Mouse (Mus musculus) limb, embryonic 15.5 days (tissue): ENCODE data around the gene Cmtm2b. TPM values are rescaled to one million over a fixed set of nuclear protein-coding genes. Genes with fewer than 3 reads are reported as not detected.

Experiments used
- ATAC-seq: fragments of 200-750 bp; cut with Nextera tagmentation; 2 replicates; pipeline ENCODE4 v1.8.0; 2017; ENCODE audit warnings: low read depth, moderate TSS enrichment; ENCODE audit not compliant: insufficient number of reproducible peaks, low FRiP score, low TSS enrichment
- H3K27ac ChIP-seq: fragments of 300-500 bp; sonication (generic); 2 replicates; pipeline ENCODE4 v1.5.1; 2015; ENCODE audit warnings: moderate library complexity, mild to moderate bottlenecking, inconsistent platforms
- H3K27me3 ChIP-seq: fragments of 300-500 bp; sonication (generic); 2 replicates; pipeline ENCODE4 v1.6.1; 2015; ENCODE audit warnings: inconsistent platforms
- H3K36me3 ChIP-seq: fragments of 300-500 bp; sonication (generic); 2 replicates; pipeline ENCODE4 v1.6.1; 2015; ENCODE audit warnings: inconsistent platforms
- H3K4me1 ChIP-seq: fragments of 300-500 bp; sonication (generic); 2 replicates; pipeline ENCODE4 v1.6.1; 2015; ENCODE audit warnings: inconsistent platforms
- H3K4me2 ChIP-seq: fragments of 300-500 bp; sonication (generic); 2 replicates; pipeline ENCODE4 v1.6.1; 2015; ENCODE audit warnings: mild to moderate bottlenecking, inconsistent platforms
- H3K4me3 ChIP-seq: fragments of 300-500 bp; sonication (generic); 2 replicates; pipeline ENCODE4 v1.5.1; 2015; ENCODE audit warnings: mild to moderate bottlenecking, inconsistent platforms
- H3K9ac ChIP-seq: fragments of 300-500 bp; sonication (generic); 2 replicates; pipeline ENCODE4 v1.6.1; 2015; ENCODE audit warnings: inconsistent platforms
- H3K9me3 ChIP-seq: fragments of 300-500 bp; sonication (generic); 2 replicates; pipeline ENCODE4 v1.6.1; 2016; ENCODE audit warnings: inconsistent platforms
- WGBS: fragments of 180-500 bp; shearing (Covaris S2); methylation state at CpG from one replicate; pipeline ENCODE4 v1.1.7; 2015; 5-methylcytosine and 5-hydroxymethylcytosine counted together
- polyA plus RNA-seq: library from polyadenylated mRNA; unstranded; fragments of >200 nt; fragmentation: Nextera tagmentation; extraction: Ambion mirVana; gene quantifications from 2 replicates; pipeline ENCODE4 v1.2.1, GENCODE M21; 2015

Cmtm2b gene
- polyA plus RNA-seq, 1 experiment from 2014 or later = not detected

DNA sequence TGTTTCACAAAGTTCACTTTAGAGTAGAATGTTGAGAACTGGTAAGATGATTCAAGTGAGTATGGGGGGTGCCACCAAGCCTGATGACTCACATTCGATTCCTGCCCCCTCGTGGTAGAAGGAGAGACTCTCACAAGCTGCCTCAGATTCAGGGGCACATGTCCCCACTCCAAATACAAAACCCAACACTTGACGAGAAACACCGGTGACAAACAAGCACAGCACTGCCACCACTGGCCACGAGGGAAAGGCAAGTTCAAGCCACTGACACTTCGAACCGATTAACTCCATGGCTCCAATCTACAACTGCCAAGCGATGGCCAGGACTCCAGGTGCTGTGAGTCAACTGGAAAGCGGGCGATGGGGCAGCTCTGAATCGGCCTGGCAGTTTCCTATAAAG lies 51.7 kb downstream of the Cmtm2b start:
- Histone ChIP-seq H3K9me3 (no peaks in the 10 kb centered on the region), H3K36me3 (no peaks in the 10 kb centered on the region), H3K27me3 (no peaks in the 10 kb centered on the region), H3K27ac (no peak overlapping the region), H3K4me2 (no peak overlapping the region), H3K4me1 (peaks cover 17% of the 10 kb centered on the region), H3K4me3 (no peak overlapping the region), H3K9ac (no peak overlapping the region)
- WGBS = 79% methylated on average over 11 of the region's 11 CpGs
- ATAC-seq = no peak

DNA sequence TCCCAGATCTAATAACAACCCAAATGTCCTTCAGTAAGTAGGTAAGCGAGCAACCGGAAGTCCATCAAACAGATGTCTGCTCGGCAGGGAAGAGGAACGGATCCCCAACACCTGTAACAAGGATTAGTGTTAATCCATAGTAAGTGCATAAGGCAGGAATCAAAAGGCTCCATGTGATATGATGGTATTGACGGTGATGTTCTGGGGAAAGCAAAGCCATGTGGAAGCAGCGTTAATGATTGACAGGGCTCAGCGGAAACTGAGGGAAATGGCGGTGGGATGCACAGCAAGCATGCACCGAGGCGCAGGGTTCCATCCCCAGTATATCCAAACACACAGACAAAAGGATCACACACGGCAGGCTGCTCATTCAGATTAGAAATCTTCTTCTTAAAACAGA lies 52.2 kb downstream of the Cmtm2b start:
- no peak overlapping the region for H3K4me2 ChIP-seq
- no peak overlapping the region for H3K9ac ChIP-seq
- peaks cover 17% of the 10 kb centered on the region for H3K4me1 ChIP-seq
- 69% methylated on average over 11 of the region's 11 CpGs for WGBS
- ATAC-seq = no peak
- no peak overlapping the region for H3K27ac ChIP-seq
- H3K9me3 ChIP-seq = no peaks in the 10 kb centered on the region
- no peaks in the 10 kb centered on the region for H3K27me3 ChIP-seq
- no peak overlapping the region for H3K4me3 ChIP-seq
- no peaks in the 10 kb centered on the region for H3K36me3 ChIP-seq

DNA sequence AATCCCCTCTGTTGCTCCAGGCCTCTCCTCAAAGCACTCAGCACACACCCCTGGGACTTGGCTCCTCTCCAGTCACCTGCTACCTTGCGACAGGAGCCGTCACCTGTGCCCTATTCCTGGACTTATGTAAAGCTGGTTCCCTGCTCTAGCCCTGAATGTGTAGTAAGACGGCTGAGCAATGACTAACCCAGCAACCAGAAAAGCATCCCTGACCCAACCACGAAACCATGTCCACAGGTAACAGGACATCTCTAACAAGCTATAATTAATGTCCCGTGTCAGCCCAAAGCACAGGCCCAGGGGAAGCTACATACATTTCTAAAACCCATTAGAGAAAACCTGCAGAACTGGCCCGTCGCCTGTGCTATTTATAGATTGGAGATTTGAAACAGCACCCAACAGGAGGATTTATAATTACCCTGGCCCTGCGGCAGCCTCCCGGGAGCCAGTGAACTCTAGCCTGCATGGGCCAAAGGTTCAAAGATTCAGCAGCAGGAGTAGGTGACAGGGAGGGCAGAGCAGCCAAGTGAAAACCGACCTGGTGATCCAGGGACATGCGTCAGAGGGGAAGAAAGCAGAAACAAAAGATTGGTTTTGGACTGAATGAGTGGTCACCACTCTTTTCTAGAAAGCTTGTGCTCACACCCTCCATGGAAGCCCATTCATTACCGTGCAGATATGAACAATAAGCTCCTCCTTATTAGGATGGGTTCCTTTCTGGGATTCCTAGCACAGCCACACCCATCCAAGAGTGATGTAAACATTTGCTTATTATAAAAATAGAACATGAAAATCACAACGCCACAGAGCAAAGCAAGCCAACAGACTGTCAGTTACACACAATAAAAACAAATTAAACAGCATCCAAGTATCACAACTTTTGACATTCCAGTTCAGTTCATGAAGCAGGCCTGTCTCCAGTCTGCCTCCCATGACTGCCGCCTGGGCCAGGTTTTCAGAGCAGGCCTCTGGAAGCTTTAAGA lies 53.1 kb downstream of the Cmtm2b start:
- peaks cover 17% of the 10 kb centered on the region for H3K4me1 ChIP-seq
- no peak overlapping the region for H3K9ac ChIP-seq
- H3K4me3 ChIP-seq = no peak overlapping the region
- no peaks in the 10 kb centered on the region for H3K27me3 ChIP-seq
- H3K4me2 ChIP-seq = no peak overlapping the region
- H3K9me3 ChIP-seq = no peaks in the 10 kb centered on the region
- 36% methylated on average over 14 of the region's 14 CpGs for WGBS
- peak overlapping the region; percentile 61; the same call in 1 of the 2 replicates for H3K27ac ChIP-seq
- no peak for ATAC-seq
- no peaks in the 10 kb centered on the region for H3K36me3 ChIP-seq

DNA sequence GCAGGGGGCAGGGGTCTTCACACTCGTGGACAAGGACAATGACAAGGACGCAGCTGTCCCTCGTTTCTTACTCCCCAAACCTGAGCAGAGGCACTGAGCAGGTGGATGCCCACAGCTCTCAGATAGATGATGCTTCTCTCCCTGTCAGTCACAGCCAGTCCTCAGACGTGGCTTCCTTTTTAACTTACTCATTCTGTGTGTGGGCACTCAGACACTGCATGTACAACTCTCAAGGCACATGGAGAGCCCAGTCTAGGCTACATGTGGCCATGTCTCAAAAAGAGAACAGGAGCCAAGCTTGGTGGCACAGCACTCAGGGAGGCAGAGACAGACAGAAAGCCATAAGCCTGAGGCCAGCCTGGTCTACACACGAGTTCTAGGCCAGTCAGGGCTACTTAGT lies 53.9 kb downstream of the Cmtm2b start:
- Histone ChIP-seq H3K4me2 (no peak overlapping the region), H3K4me1 (peaks cover 19% of the 10 kb centered on the region), H3K27ac (no peak overlapping the region), H3K4me3 (no peak overlapping the region), H3K36me3 (no peaks in the 10 kb centered on the region), H3K9me3 (no peaks in the 10 kb centered on the region), H3K27me3 (no peaks in the 10 kb centered on the region), H3K9ac (no peak overlapping the region)
- no peak for ATAC-seq
- 76% methylated on average over 5 of the region's 5 CpGs for WGBS

DNA sequence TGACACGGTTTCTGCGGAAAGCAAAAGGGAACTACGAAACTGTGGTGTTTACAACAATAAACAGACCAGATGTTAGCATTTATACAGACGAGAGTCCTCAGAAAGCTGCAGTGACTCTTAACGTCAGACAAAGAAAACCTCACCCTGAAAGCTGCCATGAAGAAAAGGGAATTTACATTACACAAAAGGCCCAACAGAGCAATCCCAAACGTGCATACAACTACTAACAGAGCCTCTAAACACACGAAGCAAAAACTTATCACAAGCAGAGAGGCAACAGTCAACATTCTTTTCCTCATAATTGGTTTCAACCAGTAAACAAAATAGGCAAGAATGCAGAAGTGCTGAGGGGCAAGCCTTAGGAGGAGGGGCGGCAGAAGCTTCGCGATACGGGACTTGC lies 54.6 kb downstream of the Cmtm2b start:
- H3K9ac ChIP-seq = no peak overlapping the region
- H3K4me2 ChIP-seq = no peak overlapping the region
- no peaks in the 10 kb centered on the region for H3K36me3 ChIP-seq
- peaks cover 19% of the 10 kb centered on the region for H3K4me1 ChIP-seq
- no peak overlapping the region for H3K4me3 ChIP-seq
- H3K27me3 ChIP-seq = no peaks in the 10 kb centered on the region
- ATAC-seq = no peak
- H3K9me3 ChIP-seq = no peaks in the 10 kb centered on the region
- no peak overlapping the region for H3K27ac ChIP-seq
- WGBS = 50% methylated on average over 11 of the region's 11 CpGs

DNA sequence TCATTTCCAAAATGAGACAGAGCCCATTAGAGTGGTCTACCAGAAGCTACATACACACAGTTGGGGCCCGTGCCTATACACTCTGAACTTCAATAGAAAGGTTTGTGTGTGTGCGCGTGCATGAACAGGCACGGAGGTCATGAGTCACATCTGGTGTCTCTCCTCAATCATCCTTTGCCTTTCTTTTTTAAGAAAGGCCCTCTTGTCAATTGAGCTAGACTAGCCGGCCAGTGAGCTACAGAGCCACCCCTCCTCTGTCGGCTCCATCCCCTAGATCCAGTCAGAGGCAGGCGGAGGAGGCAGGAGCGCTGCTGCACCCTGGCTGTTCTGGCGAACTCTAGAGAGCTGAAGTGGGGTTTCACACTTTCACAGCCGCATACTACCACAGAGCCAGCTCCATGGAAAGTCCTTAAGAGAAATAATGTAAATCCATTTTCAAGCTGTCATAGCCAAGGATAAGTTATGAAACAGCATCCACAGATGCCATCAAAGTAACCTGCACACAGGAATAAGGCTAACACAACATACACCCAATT lies 57.3 kb downstream of the Cmtm2b start:
- no peak overlapping the region for H3K4me3 ChIP-seq
- no peaks in the 10 kb centered on the region for H3K9me3 ChIP-seq
- H3K9ac ChIP-seq = no peak overlapping the region
- peaks cover 37% of the 10 kb centered on the region for H3K4me1 ChIP-seq
- no peaks in the 10 kb centered on the region for H3K36me3 ChIP-seq
- no peak for ATAC-seq
- no peak overlapping the region for H3K27ac ChIP-seq
- 67% methylated on average over 10 of the region's 10 CpGs for WGBS
- H3K27me3 ChIP-seq = no peaks in the 10 kb centered on the region
- H3K4me2 ChIP-seq = no peak overlapping the region

DNA sequence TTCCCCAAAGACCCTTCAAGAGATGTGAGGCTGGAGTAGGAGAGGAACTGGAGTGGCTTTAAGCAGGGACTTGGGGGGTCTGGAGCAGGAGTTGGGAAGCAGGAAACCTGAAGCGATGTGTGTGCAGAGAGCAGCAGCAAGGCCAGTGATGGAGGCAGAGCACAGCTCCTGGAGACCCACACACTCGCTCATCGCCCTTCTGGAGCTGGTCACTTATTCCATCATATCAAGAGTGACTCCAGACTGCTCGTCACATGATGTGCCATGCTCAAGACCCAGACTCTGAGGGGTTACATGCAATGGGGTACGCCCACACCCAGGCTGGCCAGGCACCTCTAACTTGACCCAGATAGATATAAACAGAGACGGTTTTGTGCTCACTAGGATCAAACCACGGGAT lies 58.2 kb downstream of the Cmtm2b start:
- Histone ChIP-seq H3K9ac (no peak overlapping the region), H3K4me3 (no peak overlapping the region), H3K27ac (no peak overlapping the region), H3K4me1 (peaks cover 32% of the 10 kb centered on the region), H3K4me2 (no peak overlapping the region), H3K36me3 (no peaks in the 10 kb centered on the region), H3K9me3 (no peaks in the 10 kb centered on the region), H3K27me3 (no peaks in the 10 kb centered on the region)
- ATAC-seq = no peak
- 81% methylated on average over 7 of the region's 7 CpGs for WGBS

Other genes with a start within 250 kb of the Cmtm2b start
- gene Cdh5, start 220.6 kb upstream of the Cmtm2b start, polyA plus RNA-seq = 31.6 and 36.5 TPM in 2 replicates
- gene Bean1, start 151.8 kb upstream of the Cmtm2b start, polyA plus RNA-seq = 1.1 and 1.7 TPM in 2 replicates
- gene Tk2, start 73.7 kb upstream of the Cmtm2b start, polyA plus RNA-seq = 16.2 and 18.0 TPM in 2 replicates
- gene Cklf, start 71.4 kb upstream of the Cmtm2b start, polyA plus RNA-seq = 36.9 and 38.4 TPM in 2 replicates
- gene Cmtm2a, start 29.0 kb upstream of the Cmtm2b start, polyA plus RNA-seq = not detected in 2 replicates
- not detected in 2 replicates for gene Gm45711, start 12.1 kb upstream of the Cmtm2b start, polyA plus RNA-seq
- gene Cmtm1, start 12.1 kb upstream of the Cmtm2b start, polyA plus RNA-seq = not detected in 2 replicates
- gene Gm11020, start 663 bp upstream of the Cmtm2b start, polyA plus RNA-seq = not detected in 2 replicates
- 166 and 178 TPM in 2 replicates for gene Cmtm3, start 17.2 kb downstream of the Cmtm2b start, polyA plus RNA-seq
- gene Cmtm4, start 73.6 kb downstream of the Cmtm2b start, polyA plus RNA-seq = 1.7 and 2.7 TPM in 2 replicates
- 53.7 and 62.8 TPM in 2 replicates for gene Dync1li2, start 120.8 kb downstream of the Cmtm2b start, polyA plus RNA-seq
- gene Terb1, start 187.7 kb downstream of the Cmtm2b start, polyA plus RNA-seq = 0.40 and 0.42 TPM in 2 replicates
- gene Nae1, start 212.4 kb downstream of the Cmtm2b start, polyA plus RNA-seq = 92.1 and 93.8 TPM in 2 replicates
- 1.0 and 1.2 TPM in 2 replicates for gene Car7, start 212.5 kb downstream of the Cmtm2b start, polyA plus RNA-seq